Mouse (Mus musculus) hindbrain, embryonic 13.5 days (tissue): ENCODE data around the gene Neurl1a. TPM values are rescaled to one million over a fixed set of nuclear protein-coding genes. Genes with fewer than 3 reads are reported as not detected.
A peak's percentile ranks its signal among the peaks of the same experiment; 100 is the strongest.

ENCODE experiments used
- ATAC-seq: fragments of 200-750 bp; cut with Nextera tagmentation; 2 replicates; pipeline ENCODE4 v1.8.0; 2017; ENCODE audit warnings: moderate TSS enrichment; ENCODE audit not compliant: low FRiP score
- H3K27ac ChIP-seq: fragments of 300-500 bp; sonication (generic); 2 replicates; pipeline ENCODE4 v1.5.1; 2015; ENCODE audit warnings: inconsistent platforms, mild to moderate bottlenecking, moderate library complexity
- H3K27me3 ChIP-seq: fragments of 300-500 bp; sonication (generic); 2 replicates; pipeline ENCODE4 v1.6.1; 2015; ENCODE audit warnings: mild to moderate bottlenecking, inconsistent platforms
- H3K36me3 ChIP-seq: fragments of 300-500 bp; sonication (generic); 2 replicates; pipeline ENCODE4 v1.6.1; 2015; ENCODE audit warnings: mild to moderate bottlenecking, inconsistent platforms
- H3K4me1 ChIP-seq: fragments of 300-500 bp; sonication (generic); replicated peaks from 2 replicates; pipeline ENCODE4 v1.6.1; 2015; ENCODE audit warnings: inconsistent platforms
- H3K4me2 ChIP-seq: fragments of 300-500 bp; sonication (generic); 2 replicates; pipeline ENCODE4 v1.6.1; 2015; ENCODE audit warnings: inconsistent platforms, mild to moderate bottlenecking, moderate library complexity
- H3K4me3 ChIP-seq: fragments of 300-500 bp; sonication (generic); 2 replicates; pipeline ENCODE4 v1.5.1; 2015; ENCODE audit warnings: mild to moderate bottlenecking, inconsistent platforms
- H3K9ac ChIP-seq: fragments of 300-500 bp; sonication (generic); 2 replicates; pipeline ENCODE4 v1.6.1; 2015; ENCODE audit warnings: mild to moderate bottlenecking, inconsistent platforms
- H3K9me3 ChIP-seq: fragments of 300-500 bp; sonication (generic); 2 replicates; pipeline ENCODE4 v1.6.1; 2016; ENCODE audit warnings: inconsistent platforms
- WGBS: fragments of 180-500 bp; shearing (Covaris S2); methylation state at CpG from one replicate; pipeline ENCODE4 v1.1.7; 2015; 5-methylcytosine and 5-hydroxymethylcytosine counted together
- polyA plus RNA-seq: library from polyadenylated mRNA; unstranded; fragments of >200 nt; fragmentation: Nextera tagmentation; extraction: Ambion mirVana; gene quantifications from 2 replicates; pipeline ENCODE4 v1.2.1, GENCODE M21; 2015

The Neurl1a gene
- polyA plus RNA-seq, 1 experiment from 2014 or later: 6.8 TPM

GRCm38 (mm10) chr19:47221500-47222153, 43.0 kb downstream of the Neurl1a start:
- ATAC-seq: no peak
- H3K9ac ChIP-seq: no peak overlapping the region
- no peak overlapping the region for H3K4me2 ChIP-seq
- WGBS: 66% methylated on average over 7 of the region's 7 CpGs
- H3K27ac ChIP-seq: peak overlapping the region; percentile 55
- no peaks in the 10 kb centered on the region for H3K36me3 ChIP-seq
- H3K9me3 ChIP-seq: no peaks in the 10 kb centered on the region
- no peak overlapping the region for H3K4me3 ChIP-seq
- peaks cover 20% of the 10 kb centered on the region for H3K4me1 ChIP-seq
- no peaks in the 10 kb centered on the region for H3K27me3 ChIP-seq

GRCm38 (mm10) chr19:47222154-47222840, 43.7 kb downstream of the Neurl1a start:
- H3K4me1 ChIP-seq: peaks cover 20% of the 10 kb centered on the region
- no peaks in the 10 kb centered on the region for H3K36me3 ChIP-seq
- H3K4me2 ChIP-seq: no peak overlapping the region
- no peak overlapping the region for H3K9ac ChIP-seq
- no peak overlapping the region for H3K4me3 ChIP-seq
- ATAC-seq: 0 out of 2 replicates have a peak, but pooled peaks have one; percentile 21
- H3K9me3 ChIP-seq: no peaks in the 10 kb centered on the region
- H3K27ac ChIP-seq: peak overlapping the region; percentile 55
- H3K27me3 ChIP-seq: 0 out of 2 replicates have a peak, but pooled peaks cover 3% of the 10 kb centered on the region
- 87% methylated on average over 8 of the region's 8 CpGs for WGBS

GRCm38 (mm10) chr19:47222841-47223557, 44.4 kb downstream of the Neurl1a start:
- H3K4me2 ChIP-seq: no peak overlapping the region
- no peak for ATAC-seq
- no peaks in the 10 kb centered on the region for H3K9me3 ChIP-seq
- no peaks in the 10 kb centered on the region for H3K36me3 ChIP-seq
- H3K27ac ChIP-seq: peak overlapping the region; percentile 55; the same call in 1 of the 2 replicates
- H3K27me3 ChIP-seq: 0 out of 2 replicates have a peak, but pooled peaks cover 4% of the 10 kb centered on the region
- 71% methylated on average over 15 of the region's 15 CpGs for WGBS
- H3K4me3 ChIP-seq: no peak overlapping the region
- no peak overlapping the region for H3K9ac ChIP-seq
- peaks cover 20% of the 10 kb centered on the region for H3K4me1 ChIP-seq

GRCm38 (mm10) chr19:47224743-47225142, 46.1 kb downstream of the Neurl1a start:
- Histone ChIP-seq H3K9ac (no peak overlapping the region), H3K27ac (no peak overlapping the region), H3K4me2 (no peak overlapping the region), H3K36me3 (no peaks in the 10 kb centered on the region), H3K9me3 (no peaks in the 10 kb centered on the region), H3K4me1 (peaks cover 35% of the 10 kb centered on the region), H3K27me3 (0 out of 2 replicates have a peak, but pooled peaks cover 8% of the 10 kb centered on the region), H3K4me3 (no peak overlapping the region)
- ATAC-seq: no peak
- 81% methylated on average over 4 of the region's 4 CpGs for WGBS

- Histone ChIP-seq H3K36me3 (no peaks in the 10 kb centered on the region), H3K9me3 (no peaks in the 10 kb centered on the region), H3K4me2 (no peak overlapping the region), H3K4me3 (no peak overlapping the region), H3K27me3 (0 out of 2 replicates have a peak, but pooled peaks cover 9% of the 10 kb centered on the region), H3K4me1 (peaks cover 38% of the 10 kb centered on the region), H3K9ac (no peak overlapping the region), H3K27ac (no peak overlapping the region)
- ATAC-seq: no peak
- 85% methylated on average over 5 of the region's 5 CpGs for WGBS
Observed at GRCm38 (mm10) chr19:47225791-47226190, 47.2 kb downstream of the Neurl1a start.

GRCm38 (mm10) chr19:47228725-47229252, 50.2 kb downstream of the Neurl1a start:
- peak overlapping the region; percentile 15; the same call in 1 of the 2 replicates for H3K27ac ChIP-seq
- no peaks in the 10 kb centered on the region for H3K36me3 ChIP-seq
- H3K27me3 ChIP-seq: 0 out of 2 replicates have a peak, but pooled peaks cover 13% of the 10 kb centered on the region
- peak overlapping the region; percentile 10; the same call in 1 of the 2 replicates for H3K4me3 ChIP-seq
- peak overlapping the region; percentile 44 for H3K9ac ChIP-seq
- peak overlapping the region; percentile 43 for H3K4me2 ChIP-seq
- peaks cover 18% of the 10 kb centered on the region for H3K4me1 ChIP-seq
- WGBS: 9% methylated on average over 17 of the region's 17 CpGs
- H3K9me3 ChIP-seq: no peaks in the 10 kb centered on the region
- peak; percentile 43; the same call in 1 of the 2 replicates for ATAC-seq

- Histone ChIP-seq H3K27ac (no peak overlapping the region), H3K36me3 (no peaks in the 10 kb centered on the region), H3K27me3 (0 out of 2 replicates have a peak, but pooled peaks cover 13% of the 10 kb centered on the region), H3K4me2 (0 out of 2 replicates have a peak overlapping the region, but pooled peaks have one; percentile 43), H3K4me1 (peaks cover 18% of the 10 kb centered on the region), H3K9me3 (no peaks in the 10 kb centered on the region), H3K4me3 (no peak overlapping the region), H3K9ac (no peak overlapping the region)
- no peak for ATAC-seq
- 80% methylated on average over 5 of the region's 5 CpGs for whole genome bisulfite sequencing
Observed at GRCm38 (mm10) chr19:47229461-47229860, 50.8 kb downstream of the Neurl1a start.

- no peak for ATAC-seq
- H3K4me2 ChIP-seq: no peak overlapping the region
- peaks cover 18% of the 10 kb centered on the region for H3K4me1 ChIP-seq
- H3K27ac ChIP-seq: no peak overlapping the region
- H3K9ac ChIP-seq: no peak overlapping the region
- H3K9me3 ChIP-seq: no peaks in the 10 kb centered on the region
- 95% methylated on average over 7 of the region's 7 CpGs for WGBS
- 0 out of 2 replicates have a peak, but pooled peaks cover 13% of the 10 kb centered on the region for H3K27me3 ChIP-seq
- H3K36me3 ChIP-seq: no peaks in the 10 kb centered on the region
- no peak overlapping the region for H3K4me3 ChIP-seq
Observed at GRCm38 (mm10) chr19:47230082-47230481, 51.5 kb downstream of the Neurl1a start.

- Histone ChIP-seq H3K9me3 (no peaks in the 10 kb centered on the region), H3K36me3 (no peaks in the 10 kb centered on the region), H3K27ac (no peak overlapping the region), H3K27me3 (0 out of 2 replicates have a peak, but pooled peaks cover 13% of the 10 kb centered on the region), H3K4me2 (no peak overlapping the region), H3K4me3 (no peak overlapping the region), H3K9ac (no peak overlapping the region), H3K4me1 (peaks cover 18% of the 10 kb centered on the region)
- no peak for ATAC-seq
- 88% methylated on average over 8 of the region's 8 CpGs for WGBS
Observed at GRCm38 (mm10) chr19:47230682-47231081, 52.1 kb downstream of the Neurl1a start.

- Histone ChIP-seq H3K27me3 (0 out of 2 replicates have a peak, but pooled peaks cover 13% of the 10 kb centered on the region), H3K4me3 (no peak overlapping the region), H3K4me1 (peaks cover 18% of the 10 kb centered on the region), H3K36me3 (no peaks in the 10 kb centered on the region), H3K27ac (no peak overlapping the region), H3K9me3 (no peaks in the 10 kb centered on the region), H3K4me2 (no peak overlapping the region), H3K9ac (no peak overlapping the region)
- WGBS: 87% methylated on average over 6 of the region's 6 CpGs
- ATAC-seq: no peak
Observed at GRCm38 (mm10) chr19:47231389-47231788, 52.8 kb downstream of the Neurl1a start.

GRCm38 (mm10) chr19:47232077-47232865, 53.7 kb downstream of the Neurl1a start:
- no peaks in the 10 kb centered on the region for H3K36me3 ChIP-seq
- H3K9me3 ChIP-seq: no peaks in the 10 kb centered on the region
- no peak overlapping the region for H3K4me3 ChIP-seq
- WGBS: 94% methylated on average over 5 of the region's 5 CpGs
- no peak overlapping the region for H3K9ac ChIP-seq
- peaks cover 18% of the 10 kb centered on the region for H3K4me1 ChIP-seq
- no peak overlapping the region for H3K27ac ChIP-seq
- no peak for ATAC-seq
- no peak overlapping the region for H3K4me2 ChIP-seq
- 0 out of 2 replicates have a peak, but pooled peaks cover 10% of the 10 kb centered on the region for H3K27me3 ChIP-seq
